Mouse (Mus musculus) midbrain, embryonic 14.5 days (tissue): ENCODE measurements around the gene Slc15a2. TPM values are rescaled to one million over a fixed set of nuclear protein-coding genes. Genes with fewer than 3 reads are reported as not detected.

Experiments
- ATAC-seq: fragments of 200-750 bp; cut with Nextera tagmentation; 2 replicates; pipeline ENCODE4 v1.8.0; 2017; ENCODE audit warnings: moderate number of reproducible peaks, moderate library complexity; ENCODE audit not compliant: low FRiP score, low TSS enrichment
- DNase-seq: peaks from one replicate; pipeline ENCODE4 v3.0.0-alpha.2; 2015
- H3K27ac ChIP-seq: fragments of 300-500 bp; sonication (generic); replicated peaks from 2 replicates; pipeline ENCODE4 v1.5.1; 2014; ENCODE audit warnings: mild to moderate bottlenecking, low read depth, low read length, moderate library complexity
- H3K27me3 ChIP-seq: fragments of 300-500 bp; sonication (generic); 2 replicates; pipeline ENCODE4 v1.6.1; 2014; ENCODE audit warnings: low read length, control low read depth, mixed read lengths; ENCODE audit not compliant: control insufficient read depth, insufficient read depth
- H3K36me3 ChIP-seq: fragments of 300-500 bp; sonication (generic); 2 replicates; pipeline ENCODE4 v1.6.1; 2014; ENCODE audit warnings: low read length, control low read depth; ENCODE audit not compliant: control insufficient read depth, insufficient read depth
- H3K4me1 ChIP-seq: fragments of 300-500 bp; sonication (generic); 2 replicates; pipeline ENCODE4 v1.6.1; 2014; ENCODE audit warnings: mild to moderate bottlenecking, antibody characterized with exemption, low read length, control low read depth; ENCODE audit not compliant: control insufficient read depth, insufficient read depth
- H3K4me2 ChIP-seq: fragments of 300-500 bp; sonication (generic); 2 replicates; pipeline ENCODE4 v1.6.1; 2014; ENCODE audit warnings: mild to moderate bottlenecking, low read length, moderate library complexity
- H3K4me3 ChIP-seq: fragments of 300-500 bp; sonication (generic); replicated peaks from 2 replicates; pipeline ENCODE4 v1.5.1; 2014; ENCODE audit warnings: low read depth, low read length
- H3K9ac ChIP-seq: fragments of 300-500 bp; sonication (generic); replicated peaks from 2 replicates; pipeline ENCODE4 v1.6.1; 2014; ENCODE audit warnings: mild to moderate bottlenecking, low read length, moderate library complexity
- H3K9me3 ChIP-seq: fragments of 300-500 bp; sonication (generic); 2 replicates; pipeline ENCODE4 v1.6.1; 2016; ENCODE audit warnings: low read length, control low read depth, mixed read lengths; ENCODE audit not compliant: control insufficient read depth
- WGBS: fragments of 180-500 bp; shearing (Covaris S2); extraction: QIAGEN DNeasy Blood & Tissue Kit; methylation state at CpG from one replicate; pipeline ENCODE4 v1.1.7; 2014; 5-methylcytosine and 5-hydroxymethylcytosine counted together
- polyA plus RNA-seq: library from polyadenylated mRNA; unstranded; fragments of >200 nt; fragmentation: Nextera tagmentation; extraction: Ambion mirVana; gene quantifications from 2 replicates; pipeline ENCODE4 v1.2.1, GENCODE M21; 2014

Slc15a2 gene
- polyA plus RNA-seq, 1 experiment from 2014 or later: 9.2 TPM

GRCm38 (mm10) chr16:36743580-36743979 is 41.2 kb downstream of the Slc15a2 start:
- H3K9ac ChIP-seq: no peak overlapping the region
- no peaks in the 10 kb centered on the region for H3K4me1 ChIP-seq
- H3K4me2 ChIP-seq: no peak overlapping the region
- no peaks in the 10 kb centered on the region for H3K36me3 ChIP-seq
- H3K27me3 ChIP-seq: no peaks in the 10 kb centered on the region
- no peak overlapping the region for H3K27ac ChIP-seq
- no peak overlapping the region for H3K4me3 ChIP-seq
- 89% methylated on average over 8 of the region's 8 CpGs for WGBS
- ATAC-seq (no peak), DNase-seq (no peak)
- no peaks in the 10 kb centered on the region for H3K9me3 ChIP-seq

- ATAC-seq (no peak), DNase-seq (no peak)
- Histone ChIP-seq H3K27me3 (no peaks in the 10 kb centered on the region), H3K36me3 (no peaks in the 10 kb centered on the region), H3K4me1 (no peaks in the 10 kb centered on the region), H3K4me3 (no peak overlapping the region), H3K27ac (no peak overlapping the region), H3K9ac (no peak overlapping the region), H3K9me3 (no peaks in the 10 kb centered on the region), H3K4me2 (no peak overlapping the region)
- 43% methylated on average over 4 of the region's 4 CpGs for WGBS
Observed at GRCm38 (mm10) chr16:36739404-36739930, 45.3 kb downstream of the Slc15a2 start.

GRCm38 (mm10) chr16:36735421-36735820 is 49.3 kb downstream of the Slc15a2 start:
- no peak overlapping the region for H3K9ac ChIP-seq
- DNase-seq (no peak), ATAC-seq (no peak)
- no peaks in the 10 kb centered on the region for H3K4me1 ChIP-seq
- H3K9me3 ChIP-seq: no peaks in the 10 kb centered on the region
- WGBS: 85% methylated on average over 3 of the region's 3 CpGs
- no peaks in the 10 kb centered on the region for H3K36me3 ChIP-seq
- no peaks in the 10 kb centered on the region for H3K27me3 ChIP-seq
- no peak overlapping the region for H3K27ac ChIP-seq
- no peak overlapping the region for H3K4me2 ChIP-seq
- H3K4me3 ChIP-seq: no peak overlapping the region

GRCm38 (mm10) chr16:36733827-36734226 is 50.9 kb downstream of the Slc15a2 start:
- Histone ChIP-seq H3K4me2 (no peak overlapping the region), H3K4me3 (no peak overlapping the region), H3K27me3 (no peaks in the 10 kb centered on the region), H3K36me3 (no peaks in the 10 kb centered on the region), H3K27ac (no peak overlapping the region), H3K9me3 (no peaks in the 10 kb centered on the region), H3K4me1 (no peaks in the 10 kb centered on the region), H3K9ac (no peak overlapping the region)
- ATAC-seq (no peak), DNase-seq (no peak)
- WGBS: 80% methylated on average over 1 of the region's 1 CpGs

GRCm38 (mm10) chr16:36732572-36732971 is 52.2 kb downstream of the Slc15a2 start:
- H3K4me1 ChIP-seq: no peaks in the 10 kb centered on the region
- ATAC-seq: no peak
- H3K9me3 ChIP-seq: no peaks in the 10 kb centered on the region
- no peak overlapping the region for H3K9ac ChIP-seq
- H3K36me3 ChIP-seq: no peaks in the 10 kb centered on the region
- H3K4me3 ChIP-seq: no peak overlapping the region
- no peak for DNase-seq
- H3K27me3 ChIP-seq: no peaks in the 10 kb centered on the region
- H3K4me2 ChIP-seq: no peak overlapping the region
- H3K27ac ChIP-seq: no peak overlapping the region

GRCm38 (mm10) chr16:36728959-36729358 is 55.8 kb downstream of the Slc15a2 start:
- H3K4me3 ChIP-seq: no peak overlapping the region
- no peak for DNase-seq
- H3K36me3 ChIP-seq: no peaks in the 10 kb centered on the region
- no peak for ATAC-seq
- H3K4me2 ChIP-seq: no peak overlapping the region
- no peak overlapping the region for H3K9ac ChIP-seq
- 95% methylated on average over 2 of the region's 2 CpGs for WGBS
- no peaks in the 10 kb centered on the region for H3K9me3 ChIP-seq
- H3K27ac ChIP-seq: no peak overlapping the region
- H3K27me3 ChIP-seq: no peaks in the 10 kb centered on the region
- H3K4me1 ChIP-seq: no peaks in the 10 kb centered on the region

GRCm38 (mm10) chr16:36723880-36724443 is 60.8 kb downstream of the Slc15a2 start:
- H3K36me3 ChIP-seq: no peaks in the 10 kb centered on the region
- WGBS: 73% methylated on average over 3 of the region's 3 CpGs
- H3K4me2 ChIP-seq: no peak overlapping the region
- no peak overlapping the region for H3K9ac ChIP-seq
- H3K27me3 ChIP-seq: no peaks in the 10 kb centered on the region
- DNase-seq (peak; percentile 28), ATAC-seq (no peak)
- no peaks in the 10 kb centered on the region for H3K4me1 ChIP-seq
- no peak overlapping the region for H3K27ac ChIP-seq
- no peaks in the 10 kb centered on the region for H3K9me3 ChIP-seq
- no peak overlapping the region for H3K4me3 ChIP-seq

- no peak overlapping the region for H3K27ac ChIP-seq
- DNase-seq (no peak), ATAC-seq (no peak)
- no peaks in the 10 kb centered on the region for H3K9me3 ChIP-seq
- no peak overlapping the region for H3K9ac ChIP-seq
- H3K4me2 ChIP-seq: no peak overlapping the region
- H3K4me3 ChIP-seq: no peak overlapping the region
- no peaks in the 10 kb centered on the region for H3K36me3 ChIP-seq
- H3K4me1 ChIP-seq: no peaks in the 10 kb centered on the region
- no peaks in the 10 kb centered on the region for H3K27me3 ChIP-seq
- 25% methylated on average over 4 of the region's 4 CpGs for WGBS
Observed at GRCm38 (mm10) chr16:36722739-36723138, 62.0 kb downstream of the Slc15a2 start.

- Histone ChIP-seq H3K27me3 (no peaks in the 10 kb centered on the region), H3K9me3 (no peaks in the 10 kb centered on the region), H3K27ac (no peak overlapping the region), H3K9ac (no peak overlapping the region), H3K36me3 (no peaks in the 10 kb centered on the region), H3K4me2 (no peak overlapping the region), H3K4me1 (no peaks in the 10 kb centered on the region), H3K4me3 (no peak overlapping the region)
- ATAC-seq: no peak
- no peak for DNase-seq
- 64% methylated on average over 13 of the region's 13 CpGs for WGBS
Observed at GRCm38 (mm10) chr16:36720194-36721055, 64.3 kb downstream of the Slc15a2 start.
